Mouse (Mus musculus) lung, embryonic 14.5 days (tissue): ENCODE data around the gene Slc35b1. TPM values are rescaled to one million over a fixed set of nuclear protein-coding genes. Genes with fewer than 3 reads are reported as not detected.

Source experiments
- ATAC-seq: fragments of 200-750 bp; cut with Nextera tagmentation; 2 replicates; pipeline ENCODE4 v1.8.0; 2017; ENCODE audit warnings: mild to moderate bottlenecking, moderate TSS enrichment, moderate library complexity; ENCODE audit not compliant: insufficient read depth
- DNase-seq: peaks from one replicate; pipeline ENCODE4 v3.0.0-alpha.2; 2015
- H3K27ac ChIP-seq: fragments of 300-500 bp; sonication (generic); 2 replicates; pipeline ENCODE4 v1.5.1; 2014; ENCODE audit warnings: low read depth, mild to moderate bottlenecking, moderate library complexity
- H3K27me3 ChIP-seq: fragments of 300-500 bp; sonication (generic); 2 replicates; pipeline ENCODE4 v1.6.1; 2014; ENCODE audit warnings: low read length, control low read depth; ENCODE audit not compliant: insufficient read depth
- H3K36me3 ChIP-seq: fragments of 300-500 bp; sonication (generic); 2 replicates; pipeline ENCODE4 v1.6.1; 2014; ENCODE audit warnings: control low read depth; ENCODE audit not compliant: insufficient read depth
- H3K4me1 ChIP-seq: fragments of 300-500 bp; sonication (generic); 2 replicates; pipeline ENCODE4 v1.6.1; 2014; ENCODE audit warnings: antibody characterized with exemption, control low read depth; ENCODE audit not compliant: insufficient read depth
- H3K4me2 ChIP-seq: fragments of 300-500 bp; sonication (generic); 2 replicates; pipeline ENCODE4 v1.6.1; 2014; ENCODE audit warnings: mild to moderate bottlenecking
- H3K4me3 ChIP-seq: fragments of 300-500 bp; sonication (generic); 2 replicates; pipeline ENCODE4 v1.5.1; 2014; ENCODE audit warnings: low read depth, low read length
- H3K9ac ChIP-seq: fragments of 300-500 bp; sonication (generic); 2 replicates; pipeline ENCODE4 v1.6.1; 2014
- H3K9me3 ChIP-seq: fragments of 300-500 bp; sonication (generic); 2 replicates; pipeline ENCODE4 v1.6.1; 2016; ENCODE audit warnings: low read depth, low read length, control low read depth
- CTCF ChIP-seq: IDR thresholded peaks from 2 replicates; pipeline ENCODE4 v1.5.1; 2016; ENCODE audit warnings: antibody characterized with exemption, low read depth
- WGBS: fragments of 180-500 bp; shearing (Covaris S2); extraction: QIAGEN DNeasy Blood & Tissue Kit; methylation state at CpG from one replicate; pipeline ENCODE4 v1.1.7; 2014; 5-methylcytosine and 5-hydroxymethylcytosine counted together
- polyA plus RNA-seq: library from polyadenylated mRNA; unstranded; fragments of >200 nt; fragmentation: Nextera tagmentation; extraction: Ambion mirVana; gene quantifications from 2 replicates; pipeline ENCODE4 v1.2.1, GENCODE M21; 2014

Slc35b1 gene
- polyA plus RNA-seq, 1 experiment from 2014 or later: 104 TPM

DNA sequence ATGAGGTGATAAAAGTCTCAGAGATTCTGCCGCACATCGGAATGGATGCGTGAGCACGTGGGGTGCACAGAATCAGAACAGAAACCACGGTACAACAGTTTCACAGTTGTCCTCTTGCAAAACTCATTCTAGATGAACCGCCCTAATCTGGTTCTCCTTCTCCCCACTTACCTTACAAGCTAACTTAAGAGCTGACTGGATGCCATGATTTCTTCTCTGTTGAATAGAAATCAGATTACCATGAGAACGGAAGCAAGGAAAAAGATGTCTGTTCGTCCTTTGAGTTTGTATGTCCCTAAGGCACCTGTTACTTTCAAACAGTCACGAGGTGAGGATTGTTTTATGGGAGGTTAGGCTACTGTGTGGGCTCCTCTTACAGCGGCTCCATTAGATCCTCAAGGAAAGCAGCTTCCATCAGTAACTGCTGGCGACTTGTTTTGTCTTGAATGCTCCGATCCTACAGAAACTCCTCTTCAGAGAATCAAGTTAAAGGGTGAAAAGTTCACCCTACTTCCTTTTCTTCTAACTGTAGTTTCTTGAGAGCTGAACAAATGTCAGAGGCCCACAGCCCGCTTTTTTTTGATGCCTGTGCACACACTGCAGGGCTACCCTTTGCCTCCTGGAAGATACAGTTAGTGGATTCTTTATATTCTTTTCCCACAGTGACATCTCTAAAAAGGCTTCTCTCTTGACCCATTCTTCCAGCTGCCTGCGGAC is 30.1 kb upstream of the Slc35b1 start:
- H3K36me3 ChIP-seq: 0 out of 2 replicates have a peak, but pooled peaks cover 4% of the 10 kb centered on the region
- no peak overlapping the region for H3K4me2 ChIP-seq
- no peaks in the 10 kb centered on the region for H3K27me3 ChIP-seq
- no peak for DNase-seq
- H3K9ac ChIP-seq: no peak overlapping the region
- no peak for ATAC-seq
- H3K4me1 ChIP-seq: 0 out of 2 replicates have a peak, but pooled peaks cover 3% of the 10 kb centered on the region
- no peak for TF ChIP-seq CTCF
- no peak overlapping the region for H3K27ac ChIP-seq
- H3K4me3 ChIP-seq: no peak overlapping the region
- WGBS: 77% methylated on average over 14 of the region's 14 CpGs
- H3K9me3 ChIP-seq: no peaks in the 10 kb centered on the region

DNA sequence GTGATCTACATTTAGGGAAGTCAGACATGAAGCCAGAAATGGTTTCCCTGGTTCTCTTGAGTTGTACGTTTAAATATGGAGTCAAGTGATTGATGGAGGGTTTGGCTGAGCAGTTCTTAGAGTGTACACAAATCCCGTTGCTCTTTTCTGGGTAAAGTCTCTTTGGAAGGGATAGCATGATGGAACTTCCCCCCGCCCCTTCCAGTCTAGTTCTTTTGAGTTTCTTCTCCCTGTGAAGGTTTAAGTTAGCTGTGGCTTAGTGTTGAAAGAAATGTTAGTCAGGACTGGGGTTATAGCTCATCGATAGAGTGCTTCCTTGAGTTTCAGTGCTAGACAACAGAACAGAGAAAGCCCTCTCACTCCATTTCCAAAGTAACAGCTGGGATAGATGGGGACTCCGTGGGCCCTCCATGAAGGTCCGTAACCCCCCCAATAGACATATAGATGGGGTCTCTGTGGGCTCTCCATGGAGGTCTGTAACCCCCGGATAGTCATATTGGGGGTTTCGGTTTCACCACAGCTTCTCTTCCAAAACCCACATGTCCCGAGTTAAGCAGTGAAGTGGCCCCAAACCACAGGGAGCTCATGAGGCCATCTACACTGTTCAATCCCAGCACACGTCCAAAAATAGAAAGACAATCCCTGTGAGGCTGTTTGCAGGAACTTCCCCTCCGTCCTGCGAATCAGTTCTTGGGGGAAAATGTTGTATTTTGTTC is 29.4 kb upstream of the Slc35b1 start:
- Histone ChIP-seq H3K27me3 (no peaks in the 10 kb centered on the region), H3K27ac (no peak overlapping the region), H3K9ac (no peak overlapping the region), H3K36me3 (0 out of 2 replicates have a peak, but pooled peaks cover 5% of the 10 kb centered on the region), H3K4me3 (no peak overlapping the region), H3K9me3 (no peaks in the 10 kb centered on the region), H3K4me1 (0 out of 2 replicates have a peak, but pooled peaks cover 3% of the 10 kb centered on the region), H3K4me2 (no peak overlapping the region)
- no peak for ATAC-seq
- no peak for DNase-seq
- TF ChIP-seq CTCF: no peak
- 73% methylated on average over 12 of the region's 12 CpGs for WGBS

DNA sequence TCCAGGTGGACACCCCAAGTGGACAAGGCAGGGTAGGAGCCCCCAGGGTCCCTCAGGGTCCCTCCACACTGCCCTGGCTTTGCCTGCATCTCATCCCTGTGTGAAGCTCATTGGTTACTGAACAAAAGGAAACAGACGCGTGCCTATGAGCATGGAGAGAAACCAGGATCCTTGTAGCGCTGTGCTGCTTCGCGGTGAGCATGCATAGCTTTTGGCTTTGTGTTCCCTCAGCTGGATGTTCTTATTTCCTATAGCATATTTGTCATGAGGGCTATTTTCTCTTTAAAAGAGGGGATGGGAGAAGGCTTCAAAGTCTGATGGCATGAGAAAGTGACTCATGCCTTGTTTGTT is 28.9 kb upstream of the Slc35b1 start:
- 0 out of 2 replicates have a peak, but pooled peaks cover 3% of the 10 kb centered on the region for H3K4me1 ChIP-seq
- H3K36me3 ChIP-seq: 0 out of 2 replicates have a peak, but pooled peaks cover 5% of the 10 kb centered on the region
- H3K4me3 ChIP-seq: no peak overlapping the region
- no peak overlapping the region for H3K9ac ChIP-seq
- no peak for ATAC-seq
- 92% methylated on average over 5 of the region's 5 CpGs for WGBS
- no peak overlapping the region for H3K27ac ChIP-seq
- no peaks in the 10 kb centered on the region for H3K9me3 ChIP-seq
- H3K27me3 ChIP-seq: no peaks in the 10 kb centered on the region
- no peak overlapping the region for H3K4me2 ChIP-seq
- TF ChIP-seq CTCF: no peak
- no peak for DNase-seq

DNA sequence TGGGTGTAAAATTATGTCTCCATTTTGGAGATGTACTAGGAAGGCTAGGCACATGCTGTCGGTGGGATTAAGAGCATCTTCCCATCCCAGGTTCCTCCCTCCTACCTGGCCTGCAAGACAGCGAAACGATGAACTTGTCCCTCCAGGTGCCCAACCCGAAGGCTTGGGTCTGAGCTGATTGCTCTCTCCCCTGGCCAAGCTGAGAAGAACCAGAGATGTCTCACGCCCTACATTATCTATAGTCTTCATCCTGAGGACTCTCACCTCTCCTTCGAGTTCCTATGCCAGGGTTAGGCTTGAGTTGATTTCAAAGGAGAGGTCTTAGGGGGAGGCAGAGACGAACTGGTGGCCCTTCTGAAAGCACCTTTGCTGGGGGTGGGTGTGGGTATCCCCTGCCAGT is 28.5 kb upstream of the Slc35b1 start:
- TF ChIP-seq CTCF: no peak
- H3K27me3 ChIP-seq: no peaks in the 10 kb centered on the region
- H3K4me3 ChIP-seq: no peak overlapping the region
- DNase-seq (no peak), ATAC-seq (no peak)
- 80% methylated on average over 7 of the region's 7 CpGs for WGBS
- H3K4me2 ChIP-seq: no peak overlapping the region
- H3K9ac ChIP-seq: no peak overlapping the region
- peak overlapping the region; percentile 38; the same call in 1 of the 2 replicates for H3K27ac ChIP-seq
- H3K9me3 ChIP-seq: no peaks in the 10 kb centered on the region
- 0 out of 2 replicates have a peak, but pooled peaks cover 3% of the 10 kb centered on the region for H3K4me1 ChIP-seq
- 0 out of 2 replicates have a peak, but pooled peaks cover 5% of the 10 kb centered on the region for H3K36me3 ChIP-seq

DNA sequence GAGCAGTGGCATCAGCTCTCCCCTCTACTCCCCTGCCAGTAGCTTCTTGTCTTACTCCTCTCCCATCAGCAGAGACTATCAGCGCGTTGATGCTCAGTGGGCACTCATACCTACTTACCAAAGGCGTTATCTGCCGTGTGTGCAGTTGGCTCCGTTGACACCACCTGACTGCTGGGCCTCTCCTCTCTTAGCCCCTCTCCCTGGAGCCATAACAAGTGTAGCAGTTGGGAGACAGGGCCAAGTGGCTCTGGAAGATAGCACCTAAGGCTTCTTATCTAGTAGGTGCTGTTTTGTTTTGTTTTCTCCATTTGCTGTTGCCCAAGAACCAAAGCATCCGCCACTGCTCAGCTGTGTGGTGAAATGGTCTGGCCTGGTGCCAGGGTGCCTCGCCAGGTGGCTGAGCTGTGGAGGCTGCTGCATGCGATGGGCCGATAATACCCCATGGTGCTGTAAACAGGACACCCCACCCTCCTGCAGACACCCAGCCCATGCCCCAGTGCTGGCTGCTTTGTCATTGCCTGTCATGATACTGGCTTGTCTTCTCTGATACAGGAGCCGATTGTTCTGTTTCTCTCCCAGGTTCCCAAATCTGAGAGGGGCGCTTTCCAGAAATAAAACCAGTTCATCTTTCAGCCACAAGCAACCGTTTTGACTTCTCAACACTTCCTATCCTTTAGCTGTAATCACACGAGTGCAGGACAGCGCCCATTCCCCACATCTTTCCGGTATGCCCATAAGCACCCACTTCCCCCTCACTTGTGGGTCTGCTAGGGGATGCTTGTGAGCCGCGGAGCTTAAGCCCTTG is 27.8 kb upstream of the Slc35b1 start:
- Histone ChIP-seq H3K9me3 (no peaks in the 10 kb centered on the region), H3K27me3 (no peaks in the 10 kb centered on the region), H3K36me3 (0 out of 2 replicates have a peak, but pooled peaks cover 5% of the 10 kb centered on the region), H3K4me1 (0 out of 2 replicates have a peak, but pooled peaks cover 3% of the 10 kb centered on the region), H3K27ac (peak overlapping the region; percentile 38; the same call in 1 of the 2 replicates), H3K4me2 (0 out of 2 replicates have a peak overlapping the region, but pooled peaks have one; percentile 3), H3K9ac (no peak overlapping the region), H3K4me3 (no peak overlapping the region)
- ATAC-seq (peak; percentile 60), DNase-seq (peak; percentile 27)
- WGBS: 70% methylated on average over 17 of the region's 17 CpGs
- TF ChIP-seq CTCF: no peak

DNA sequence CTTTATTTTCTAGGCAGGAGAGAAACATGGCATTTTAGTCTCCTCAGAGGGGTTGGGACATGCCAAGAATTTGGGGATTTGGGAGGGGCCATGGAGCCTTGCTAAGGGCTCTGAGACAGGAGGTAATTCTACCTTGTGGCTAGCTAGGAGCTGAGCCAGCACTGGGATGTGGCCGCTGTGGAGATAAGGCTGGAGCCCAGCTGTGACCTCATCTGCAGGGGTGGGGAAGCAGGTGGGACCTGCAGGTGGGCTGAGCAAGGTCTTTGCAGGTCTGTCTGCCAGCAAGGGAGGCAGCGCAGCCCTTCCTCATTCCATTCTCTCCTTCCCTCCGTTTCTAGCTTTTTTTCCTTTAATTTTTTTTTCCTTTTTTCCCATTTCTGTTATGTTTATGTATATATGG is 26.2 kb upstream of the Slc35b1 start:
- no peak overlapping the region for H3K27ac ChIP-seq
- 42% methylated on average over 3 of the region's 3 CpGs for WGBS
- H3K9ac ChIP-seq: no peak overlapping the region
- H3K9me3 ChIP-seq: no peaks in the 10 kb centered on the region
- H3K4me2 ChIP-seq: no peak overlapping the region
- TF ChIP-seq CTCF: no peak
- no peaks in the 10 kb centered on the region for H3K27me3 ChIP-seq
- 0 out of 2 replicates have a peak, but pooled peaks cover 5% of the 10 kb centered on the region for H3K36me3 ChIP-seq
- H3K4me1 ChIP-seq: 0 out of 2 replicates have a peak, but pooled peaks cover 3% of the 10 kb centered on the region
- no peak for ATAC-seq
- H3K4me3 ChIP-seq: no peak overlapping the region
- DNase-seq: no peak
